Mouse (Mus musculus): ENCODE results near the gene Gas2l3. TPM values are rescaled to one million over a fixed set of nuclear protein-coding genes. Genes with fewer than 3 reads are reported as not detected.

Gas2l3 gene
- total RNA-seq, 2 experiments from 2014 or later, result 3.5 to 5.5 TPM

- DNase-seq, result no peak
- intact Hi-C loops (cut with DNase I), result no loop called here
Measured at GRCm38 (mm10) chr10:89450411-89450810, 6.6 kb upstream of the Gas2l3 start.

GRCm38 (mm10) chr10:89444381-89444780, 614 bp upstream of the Gas2l3 start:
- DNase-seq, result no peak
- intact Hi-C loops (cut with DNase I), result no loop called here

- intact Hi-C loops (cut with DNase I), result no loop called here
- DNase-seq, result peak; percentile 19 to 22
Measured at GRCm38 (mm10) chr10:89443115-89443622, 598 bp downstream of the Gas2l3 start.

GRCm38 (mm10) chr10:89442640-89443039, 1.1 kb downstream of the Gas2l3 start:
- DNase-seq, result no peak
- intact Hi-C loops (cut with DNase I), result no loop called here

GRCm38 (mm10) chr10:89441961-89442360, 1.8 kb downstream of the Gas2l3 start:
- no peak for DNase-seq
- intact Hi-C loops (cut with DNase I), result no loop called here

- no peak for DNase-seq
- intact Hi-C loops (cut with DNase I), result no loop called here
Measured at GRCm38 (mm10) chr10:89439380-89439779, 4.4 kb downstream of the Gas2l3 start.

GRCm38 (mm10) chr10:89437996-89438395, 5.8 kb downstream of the Gas2l3 start:
- DNase-seq, result peak; percentile 23 to 34
- intact Hi-C loops (cut with DNase I), result no loop called here

GRCm38 (mm10) chr10:89437472-89437871, 6.3 kb downstream of the Gas2l3 start:
- DNase-seq, result no peak
- intact Hi-C loops (cut with DNase I), result no loop called here

GRCm38 (mm10) chr10:89435920-89436319, 7.8 kb downstream of the Gas2l3 start:
- no peak for DNase-seq
- intact Hi-C loops (cut with DNase I), result no loop called here

GRCm38 (mm10) chr10:89435413-89435812, 8.4 kb downstream of the Gas2l3 start:
- no peak for DNase-seq
- intact Hi-C loops (cut with DNase I), result no loop called here

GRCm38 (mm10) chr10:89434509-89435210, 9.1 kb downstream of the Gas2l3 start:
- DNase-seq, result no peak

GRCm38 (mm10) chr10:89432743-89433142, 11.0 kb downstream of the Gas2l3 start:
- DNase-seq, result no peak
- intact Hi-C loops (cut with DNase I), result no loop called here

More at GRCm38 (mm10) chr10:89434509-89435210, 9.1 kb downstream of the Gas2l3 start:
- intact Hi-C loops (cut with DNase I), result no loop called here

GRCm38 (mm10) chr10:89430751-89431150, 13.0 kb downstream of the Gas2l3 start:
- intact Hi-C loops (cut with DNase I), result no loop called here
- DNase-seq, result no peak

- DNase-seq, result no peak
- intact Hi-C loops (cut with DNase I), result no loop called here
Measured at GRCm38 (mm10) chr10:89424800-89425393, 18.9 kb downstream of the Gas2l3 start.

- no peak for DNase-seq
- intact Hi-C loops (cut with DNase I), result no loop called here
Measured at GRCm38 (mm10) chr10:89424217-89424616, 19.6 kb downstream of the Gas2l3 start.

- DNase-seq, result no peak
- intact Hi-C loops (cut with DNase I), result no loop called here
Measured at GRCm38 (mm10) chr10:89423164-89423778, 20.5 kb downstream of the Gas2l3 start.

- no peak for DNase-seq
- intact Hi-C loops (cut with DNase I), result no loop called here
Measured at GRCm38 (mm10) chr10:89422504-89423158, 21.1 kb downstream of the Gas2l3 start.

GRCm38 (mm10) chr10:89417966-89418365, 25.8 kb downstream of the Gas2l3 start:
- no peak for DNase-seq
- intact Hi-C loops (cut with DNase I), result no loop called here

GRCm38 (mm10) chr10:89415478-89415877, 28.3 kb downstream of the Gas2l3 start:
- DNase-seq, result no peak

GRCm38 (mm10) chr10:89407551-89407950, 36.2 kb downstream of the Gas2l3 start:
- no peak for DNase-seq
- intact Hi-C loops (cut with DNase I), result no loop called here

More at GRCm38 (mm10) chr10:89415478-89415877, 28.3 kb downstream of the Gas2l3 start:
- intact Hi-C loops (cut with DNase I), result no loop called here

Data from heart, postnatal 14 days (tissue).